Mouse (Mus musculus) CH12.LX (cell line): Measurements from ENCODE around the gene Hist1h2bm. TPM values are rescaled to one million over a fixed set of nuclear protein-coding genes. Genes with fewer than 3 reads are reported as not detected.
"Not testable (repeated sequence)": the region's sequence is repeated elsewhere in the genome, so short reads cannot be mapped to it uniquely, and the experiment has no call there.

Source experiments
- DNase-seq: peaks from one replicate; pipeline ENCODE4 v3.0.0-alpha.2; 2013; ENCODE audit errors: extremely low read depth
- H3K27ac ChIP-seq: 2 replicates; pipeline ENCODE4 v1.5.1; 2012; ENCODE audit warnings: low read depth, mild to moderate bottlenecking, control low read depth, moderate library complexity; ENCODE audit not compliant: insufficient read depth
- H3K27me3 ChIP-seq: replicated peaks from 2 replicates; pipeline ENCODE3; 2012; ENCODE audit warnings: inconsistent platforms
- H3K36me3 ChIP-seq, 2 experiments: replicated peaks in 1 of 2; 2 replicates each; pipeline versions ENCODE3 to v1.6.1; 2012; ENCODE audit warnings: inconsistent platforms in 1 of 2, low read length in 1 of 2, mild to moderate bottlenecking in 1 of 2, mixed read lengths in 1 of 2, moderate library complexity in 1 of 2; ENCODE audit not compliant: control insufficient read depth in 1 of 2, insufficient read depth in 1 of 2
- H3K4me1 ChIP-seq, 2 experiments: 2 replicates each; pipeline ENCODE4 v1.6.1; 2012; ENCODE audit warnings: inconsistent platforms in 1 of 2, moderate library complexity in 1 of 2; ENCODE audit not compliant: insufficient read depth in 2 of 2, control insufficient read depth in 1 of 2
- H3K4me2 ChIP-seq: 2 replicates; pipeline ENCODE4 v1.6.1; 2012; ENCODE audit warnings: low read depth, mild to moderate bottlenecking, control low read depth; ENCODE audit not compliant: poor library complexity, insufficient read depth, severe bottlenecking
- H3K4me3 ChIP-seq, 3 experiments: fragments of 150-350 bp in 1 of 3; sonication (generic) in 1 of 3; replicated peaks in 1 of 3; 2 replicates each; pipeline versions ENCODE3 to v1.5.1; 2011 to 2012; ENCODE audit warnings: low read depth in 2 of 3, low read length in 2 of 3, mild to moderate bottlenecking in 2 of 3, moderate library complexity in 2 of 3, control low read depth in 1 of 3, improper control_type of control experiment in 1 of 3, inconsistent platforms in 1 of 3, mixed read lengths in 1 of 3; ENCODE audit not compliant: poor library complexity in 1 of 3
- H3K79me2 ChIP-seq: replicated peaks from 2 replicates; pipeline ENCODE4 v1.6.1; 2012; ENCODE audit warnings: mild to moderate bottlenecking, moderate library complexity; ENCODE audit not compliant: control insufficient read depth, poor library complexity, insufficient read depth, severe bottlenecking; ENCODE audit errors: extremely low read depth
- H3K9ac ChIP-seq: 2 replicates; pipeline ENCODE4 v1.6.1; 2012; ENCODE audit warnings: low read depth, mild to moderate bottlenecking, control low read depth, moderate library complexity; ENCODE audit not compliant: insufficient read depth
- H3K9me3 ChIP-seq: replicated peaks from 2 replicates; pipeline ENCODE3; 2012; ENCODE audit warnings: low read length, inconsistent platforms, mixed read lengths
- CHD2 ChIP-seq: IDR thresholded peaks from 2 replicates; pipeline ENCODE4 v1.6.1; 2011; ENCODE audit warnings: low read length, improper control_type of control experiment
- E2F4 ChIP-seq: IDR thresholded peaks from 2 replicates; pipeline ENCODE4 v1.6.1; 2011; ENCODE audit warnings: low read depth, low read length, improper control_type of control experiment; ENCODE audit not compliant: insufficient replicate concordance
- ETS1 ChIP-seq: conservative IDR thresholded peaks from 2 replicates; pipeline ENCODE4 v1.6.1; 2012; ENCODE audit warnings: low read depth, mild to moderate bottlenecking, inconsistent platforms, low read length, improper control_type of control experiment, moderate library complexity
- GABPA ChIP-seq: IDR thresholded peaks from 2 replicates; pipeline ENCODE4 v1.6.1; 2012; ENCODE audit warnings: low read depth, low read length, improper control_type of control experiment, inconsistent platforms; ENCODE audit not compliant: insufficient replicate concordance
- KAT2A ChIP-seq: IDR thresholded peaks from 2 replicates; pipeline ENCODE4 v1.6.1; 2012; ENCODE audit warnings: low read length, improper control_type of control experiment, inconsistent platforms; ENCODE audit not compliant: insufficient replicate concordance
- MAFK ChIP-seq: IDR thresholded peaks from 2 replicates; pipeline ENCODE4 v1.6.1; 2011; ENCODE audit warnings: low read length, improper control_type of control experiment; ENCODE audit not compliant: insufficient replicate concordance
- MAX ChIP-seq: IDR thresholded peaks from 2 replicates; pipeline ENCODE4 v1.6.1; 2011; ENCODE audit warnings: low read length, improper control_type of control experiment
- MAZ ChIP-seq: IDR thresholded peaks from 2 replicates; pipeline ENCODE4 v1.6.1; 2012; ENCODE audit warnings: low read depth, mild to moderate bottlenecking, inconsistent platforms, low read length, improper control_type of control experiment, moderate library complexity
- MEF2A ChIP-seq: IDR thresholded peaks from 2 replicates; pipeline ENCODE4 v1.6.1; 2014; ENCODE audit warnings: low read depth, mild to moderate bottlenecking, inconsistent platforms, low read length, improper control_type of control experiment, borderline replicate concordance
- MXI1 ChIP-seq: IDR thresholded peaks from 2 replicates; pipeline ENCODE4 v1.6.1; 2011; ENCODE audit warnings: mild to moderate bottlenecking, low read depth, low read length, improper control_type of control experiment
- MYC ChIP-seq: IDR thresholded peaks from 2 replicates; pipeline ENCODE4 v1.6.1; 2011; ENCODE audit warnings: low read depth, mild to moderate bottlenecking, improper control_type of control experiment, low read length
- NELFE ChIP-seq: IDR thresholded peaks from 2 replicates; pipeline ENCODE4 v1.6.1; 2011; ENCODE audit warnings: low read depth, low read length, improper control_type of control experiment
- NRF1 ChIP-seq: IDR thresholded peaks from 2 replicates; pipeline ENCODE4 v1.6.1; 2014; ENCODE audit warnings: low read depth, mild to moderate bottlenecking, inconsistent platforms, low read length, improper control_type of control experiment, moderate library complexity
- POLR2A ChIP-seq: IDR thresholded peaks from 2 replicates; pipeline ENCODE4 v1.6.1; 2011; ENCODE audit warnings: low read depth, mild to moderate bottlenecking, improper control_type of control experiment, low read length
- RCOR1 ChIP-seq: conservative IDR thresholded peaks from 2 replicates; pipeline ENCODE4 v1.6.1; 2012; ENCODE audit warnings: low read depth, mild to moderate bottlenecking, inconsistent platforms, low read length, improper control_type of control experiment
- SIN3A ChIP-seq: IDR thresholded peaks from 2 replicates; pipeline ENCODE4 v1.6.1; 2012; ENCODE audit warnings: low read length, improper control_type of control experiment, inconsistent platforms
- SMC3 ChIP-seq: IDR thresholded peaks from 2 replicates; pipeline ENCODE4 v1.6.1; 2011; ENCODE audit warnings: low read depth, low read length, improper control_type of control experiment
- TBP ChIP-seq: conservative IDR thresholded peaks from 2 replicates; pipeline ENCODE4 v1.6.1; 2011; ENCODE audit warnings: low read depth, low read length, improper control_type of control experiment
- TCF12 ChIP-seq: IDR thresholded peaks from 2 replicates; pipeline ENCODE4 v1.6.1; 2014; ENCODE audit warnings: low read depth, mild to moderate bottlenecking, inconsistent platforms, low read length, improper control_type of control experiment
- UBTF ChIP-seq: IDR thresholded peaks from 2 replicates; pipeline ENCODE4 v1.6.1; 2012; ENCODE audit warnings: low read depth, mild to moderate bottlenecking, inconsistent platforms, low read length, improper control_type of control experiment, moderate library complexity
- ZC3H11A ChIP-seq: IDR thresholded peaks from 2 replicates; pipeline ENCODE4 v1.6.1; 2012; ENCODE audit warnings: low read depth, mild to moderate bottlenecking, inconsistent platforms, low read length, improper control_type of control experiment
- ZKSCAN1 ChIP-seq: IDR thresholded peaks from 2 replicates; pipeline ENCODE4 v1.6.1; 2012; ENCODE audit warnings: low read depth, inconsistent platforms, low read length, improper control_type of control experiment, borderline replicate concordance
- ZMIZ1 ChIP-seq: IDR thresholded peaks from 2 replicates; pipeline ENCODE4 v1.6.1; 2012; ENCODE audit warnings: low read depth, mild to moderate bottlenecking, inconsistent platforms, low read length, improper control_type of control experiment
- dilution Hi-C: fragments of 300-500 bp; cut with MboI; formaldehyde crosslinking; loops from 2 replicates; pipeline ENCODE4 v1.14.3; 2020; ENCODE audit warnings: low sequenced_read_pairs; ENCODE audit not compliant: extremely low pct_unique_long_range_greater_than_20kb, extremely low pct_ligation_motif_present
- in situ Hi-C: fragments of 300-500 bp; cut with MboI; formaldehyde crosslinking; loops from 3 replicates; pipeline ENCODE4 v1.14.3; 2019; ENCODE audit warnings: low sequenced_read_pairs, low pct_ligation_motif_present, low pct_unique_long_range_greater_than_20kb, mixed read lengths
- polyA plus RNA-seq: library from polyadenylated mRNA; unstranded; fragments of >175 nt; gene quantifications from 2 replicates; pipeline ENCODE4 v1.2.1, GENCODE M21; 2012; ENCODE audit warnings: low read depth; ENCODE audit not compliant: insufficient read length
- total RNA-seq, 2 experiments: library from RNA; depleted of rRNA; stranded (reverse); fragments of 300-350 nt in 1 of 2; fragments of >200 nt in 1 of 2; gene quantifications; 2 replicates each; pipeline ENCODE4 v1.2.3; 2012 to 2014

Gene Hist1h2bm
- total and polyA plus RNA-seq, 3 experiments: 0.87 to 1,804 (median 36.0) TPM

GRCm38 (mm10) chr13:21715131-21715863, 6.5 kb upstream of the Hist1h2bm start (continued):
- no peak for TF ChIP-seq SMC3
- 0 out of 2 replicates have a peak, but pooled peaks have one; percentile 4 for TF ChIP-seq ETS1
- no peak; the same call in none of the 2 replicates for TF ChIP-seq MAX
- no peak for TF ChIP-seq RCOR1
- no peak for TF ChIP-seq TCF12
- TF ChIP-seq MAFK: no peak
- TF ChIP-seq ZC3H11A: no peak
- 0 out of 2 replicates have a peak, but pooled peaks have one; percentile 30 for TF ChIP-seq SIN3A
- TF ChIP-seq GABPA: no peak
- peak; percentile 87 for TF ChIP-seq POLR2A
- no peak for TF ChIP-seq ZKSCAN1
- TF ChIP-seq MYC: no peak; the same call in 1 of the 2 replicates
- TF ChIP-seq, all 38 proteins: peak for 12

- DNase-seq: peak; percentile 96
- dilution Hi-C loops: not testable (repeated sequence)
These were observed 5.8 kb upstream of the Hist1h2bm start, which contains the start of the genes Hist1h2bl and Hist1h2ai for GRCm38 (mm10) chr13:21715864-21716539. Hist1h2bl (minus strand) TSS chr13:21716143. Hist1h2ai (plus strand) TSS chr13:21716422.

More at GRCm38 (mm10) chr13:21715864-21716539, 5.8 kb upstream of the Hist1h2bm start, which contains the start of the genes Hist1h2bl and Hist1h2ai:
- peak within 1 kb of the TSS; percentile 95 for H3K27ac ChIP-seq
- peak; percentile 76; the same call in 1 of the 2 replicates for TF ChIP-seq RCOR1
- TF ChIP-seq MXI1: 0 out of 2 replicates have a peak, but pooled peaks have one; percentile 36
- TF ChIP-seq CHD2: peak; percentile 88
- 0 out of 2 replicates have a peak, but pooled peaks have one; percentile 34 for TF ChIP-seq MYC
- 0 out of 2 replicates have a peak, but pooled peaks have one; percentile 84 for TF ChIP-seq UBTF
- TF ChIP-seq POLR2A: peak; percentile 63
- peak; percentile 24; the same call in 1 of the 2 replicates for TF ChIP-seq SIN3A
- 0 out of 2 replicates have a peak, but pooled peaks have one; percentile 49 for TF ChIP-seq MAZ
- peak; percentile 99 for TF ChIP-seq TBP
- peak; percentile 28; the same call in 1 of the 2 replicates for TF ChIP-seq MEF2A
- TF ChIP-seq TCF12: peak; percentile 90
- TF ChIP-seq E2F4: 0 out of 2 replicates have a peak, but pooled peaks have one; percentile 77
- TF ChIP-seq NRF1: peak; percentile 49
- TF ChIP-seq NELFE: peak; percentile 13
- 0 out of 2 replicates have a peak, but pooled peaks have one; percentile 16 for TF ChIP-seq KAT2A
- peak; percentile 31 for TF ChIP-seq ZMIZ1
- not testable (repeated sequence) for H3K9me3 ChIP-seq, H3K36me3 ChIP-seq, H3K79me2 ChIP-seq, H3K27me3 ChIP-seq
- peak within 1 kb of the TSS; percentile 82 for H3K9ac ChIP-seq
- H3K4me2 ChIP-seq: peak within 1 kb of the TSS; percentile 94
- in situ Hi-C loops: loop anchor here (25.0 kb wide), 2 partner anchors 221 to 329 kb away; partner anchors contain the start of gene Zfp184
- peaks cover 2 to 30% of the 10 kb centered on the region in 2 experiments; a peak in 2 of 4 replicates for H3K4me1 ChIP-seq
- peak within 1 kb of the TSS; percentile 35 to 59 (median 50) for H3K4me3 ChIP-seq
